Comparison of ENCODE assay signal across 8 mouse cellular contexts in the genomic region with DNA sequence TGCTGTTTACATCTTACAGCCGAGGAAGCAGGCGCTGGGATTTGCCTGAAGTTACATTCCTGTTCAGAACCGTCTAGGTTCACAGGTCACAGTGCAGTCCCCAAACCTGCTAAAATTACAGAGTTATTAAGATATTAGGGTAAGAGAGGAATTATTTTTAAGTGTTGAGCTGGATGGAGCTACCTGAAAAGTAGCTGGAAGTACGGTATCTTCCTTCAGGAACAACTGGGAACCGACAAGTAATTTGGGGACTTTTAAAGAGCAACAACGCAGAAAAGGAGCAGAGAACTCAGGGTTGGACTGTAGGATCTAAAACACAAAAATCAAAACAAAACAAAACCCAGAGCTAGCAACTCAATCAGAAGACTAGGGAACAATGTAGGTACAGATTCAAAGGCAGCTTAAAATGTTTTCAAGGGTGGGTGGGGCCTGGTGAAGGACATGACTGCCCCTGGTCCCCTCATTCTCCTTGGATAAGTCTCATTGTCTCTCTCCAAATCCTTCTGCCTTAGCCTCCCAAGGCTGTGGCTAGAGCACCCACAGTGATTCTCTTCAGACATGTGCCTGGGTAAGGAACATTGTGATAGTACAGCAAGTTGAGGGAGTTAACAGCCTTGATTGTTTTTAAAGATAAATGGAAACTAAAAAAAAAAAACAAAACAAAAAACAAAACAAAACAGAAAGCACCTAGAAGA. TPM values are rescaled to one million over a fixed set of nuclear protein-coding genes. Genes with fewer than 3 reads are reported as not detected.
DNase-seq lines count a peak whose midpoint lies in the region; ATAC-seq and TF ChIP-seq lines count a peak whose summit lies in the region.

No protein-coding gene starts in this region.

- peak overlapping the region; percentile 83 for H3K4me2 ChIP-seq in midbrain, embryonic 14.5 days (ENCODE audit: low read length)

- WGBS in kidney, adult 2 months = 59% methylated on average over 6 of the region's 6 CpGs
- WGBS in hindbrain, embryonic 10.5 days = 30% methylated on average over 6 of the region's 6 CpGs
- WGBS in midbrain, embryonic 14.5 days = 15% methylated on average over 6 of the region's 6 CpGs

- ATAC-seq in midbrain, embryonic 14.5 days (ENCODE audit: low FRiP score, low TSS enrichment) = no peak

- no peaks in the 10 kb centered on the region for H3K9me3 ChIP-seq in hindbrain, embryonic 10.5 days
- H3K9me3 ChIP-seq in midbrain, embryonic 14.5 days (ENCODE audit: control insufficient read depth, low read length) = no peaks in the 10 kb centered on the region

- H3K36me3 ChIP-seq in kidney, adult 2 months (ENCODE audit: control insufficient read depth, insufficient read depth, low read length) = no peaks in the 10 kb centered on the region
- no peaks in the 10 kb centered on the region for H3K36me3 ChIP-seq in hindbrain, embryonic 10.5 days
- no peaks in the 10 kb centered on the region for H3K36me3 ChIP-seq in midbrain, embryonic 14.5 days (ENCODE audit: control insufficient read depth, insufficient read depth, low read length)

- no peak for TF ChIP-seq POLR2A in kidney, adult 2 months (IDR thresholded peaks at IDR 0.05; ENCODE audit: low read depth, low read length)

- H3K9ac ChIP-seq in midbrain, embryonic 14.5 days (replicated peaks; ENCODE audit: low read length) = peak overlapping the region; percentile 72; the same call in 1 of the 2 replicates

- no peak for TF ChIP-seq CTCF in kidney, adult 2 months (conservative IDR thresholded peaks at IDR 0.05; ENCODE audit: insufficient read depth, insufficient read length, low read depth, low read length)

- peak overlapping the region; percentile 84 for H3K27ac ChIP-seq in kidney, adult 2 months (ENCODE audit: insufficient read depth, low read depth, low read length)
- H3K27ac ChIP-seq in hindbrain, embryonic 10.5 days = peak overlapping the region; percentile 99
- peak overlapping the region; percentile 99 for H3K27ac ChIP-seq in midbrain, embryonic 14.5 days (replicated peaks; ENCODE audit: low read depth, low read length)

- H3K4me3 ChIP-seq in kidney, adult 2 months (ENCODE audit: insufficient read depth, low read depth, low read length) = no peak overlapping the region
- peak overlapping the region; percentile 89 for H3K4me3 ChIP-seq in hindbrain, embryonic 10.5 days
- H3K4me3 ChIP-seq in midbrain, embryonic 14.5 days (replicated peaks; ENCODE audit: low read depth, low read length) = peak overlapping the region; percentile 87

- no peak for DNase-seq in kidney, adult 2 months
- DNase-seq in kidney, adult 18-20 months = no peak
- peak; percentile 16 for DNase-seq in Muller cell, postnatal 12 days (ENCODE audit: inconsistent ontology term)
- peak; percentile 3 for DNase-seq in hindbrain, embryonic 10.5 days (ENCODE audit: low spot score)
- peak; percentile 29 for DNase-seq in midbrain, embryonic 14.5 days
- no peak for DNase-seq in left cerebral cortex, adult 11 months (ENCODE audit: low spot score)
- DNase-seq in testis, postnatal 14 days (ENCODE audit: low spot score) = no peak
- DNase-seq in layer of hippocampus, postnatal 36 days = no peak

- H3K27me3 ChIP-seq in kidney, adult 2 months (replicated peaks; ENCODE audit: control insufficient read depth, insufficient read depth, low read length) = no peaks in the 10 kb centered on the region
- no peaks in the 10 kb centered on the region for H3K27me3 ChIP-seq in hindbrain, embryonic 10.5 days (ENCODE audit: insufficient read depth, poor library complexity, severe bottlenecking)
- H3K27me3 ChIP-seq in midbrain, embryonic 14.5 days (ENCODE audit: control insufficient read depth, insufficient read depth, low read length) = no peaks in the 10 kb centered on the region

- H3K4me1 ChIP-seq in kidney, adult 2 months (ENCODE audit: control insufficient read depth, insufficient read depth, low read length) = peaks cover 3% of the 10 kb centered on the region; the same call in 1 of the 2 replicates
- H3K4me1 ChIP-seq in hindbrain, embryonic 10.5 days (replicated peaks) = peaks cover 35% of the 10 kb centered on the region
- peaks cover 32% of the 10 kb centered on the region for H3K4me1 ChIP-seq in midbrain, embryonic 14.5 days (ENCODE audit: control insufficient read depth, insufficient read depth, low read length)

RNA-seq across cellular contexts. Expression of gene Stag1, which starts 43.9 kb away (rescaled TPM):
- 3.4 and 5.1 TPM in 2 replicates for polyA plus RNA-seq in kidney, adult 2 months (2012; rRNA removed)
- polyA plus RNA-seq in hindbrain, embryonic 10.5 days (2016; fragmentation: Nextera tagmentation; extraction: Ambion mirVana) = 40.6 and 58.0 TPM in 2 replicates
- 41.3 and 45.2 TPM in 2 replicates for polyA plus RNA-seq in midbrain, embryonic 14.5 days (2014; fragmentation: Nextera tagmentation; extraction: Ambion mirVana)
- 10 to 100 TPM; 56.8 to 67.8 TPM for total RNA-seq in layer of hippocampus, postnatal 36 days (2021)

Comparison
In these comparisons a context has a peak if more than half of its experiments do, and no peak if none do; other contexts are left out.
1. DNase-seq: peak in Muller cell, postnatal 12 days (single experiment), hindbrain, embryonic 10.5 days (single experiment) and midbrain, embryonic 14.5 days (single experiment); none in kidney, adult 2 months (single experiment), kidney, adult 18-20 months (single experiment), left cerebral cortex, adult 11 months (single experiment), testis, postnatal 14 days (single experiment) and layer of hippocampus, postnatal 36 days (0 of 2).
2. Peak in every context shown above with its lines, with median percentiles within 50 percentile points of each other: H3K27ac ChIP-seq.